Mouse (Mus musculus): ENCODE results near the gene Aqp6. TPM values are rescaled to one million over a fixed set of nuclear protein-coding genes. Genes with fewer than 3 reads are reported as not detected.

The Aqp6 gene
- total RNA-seq (2021) = not detected

DNA sequence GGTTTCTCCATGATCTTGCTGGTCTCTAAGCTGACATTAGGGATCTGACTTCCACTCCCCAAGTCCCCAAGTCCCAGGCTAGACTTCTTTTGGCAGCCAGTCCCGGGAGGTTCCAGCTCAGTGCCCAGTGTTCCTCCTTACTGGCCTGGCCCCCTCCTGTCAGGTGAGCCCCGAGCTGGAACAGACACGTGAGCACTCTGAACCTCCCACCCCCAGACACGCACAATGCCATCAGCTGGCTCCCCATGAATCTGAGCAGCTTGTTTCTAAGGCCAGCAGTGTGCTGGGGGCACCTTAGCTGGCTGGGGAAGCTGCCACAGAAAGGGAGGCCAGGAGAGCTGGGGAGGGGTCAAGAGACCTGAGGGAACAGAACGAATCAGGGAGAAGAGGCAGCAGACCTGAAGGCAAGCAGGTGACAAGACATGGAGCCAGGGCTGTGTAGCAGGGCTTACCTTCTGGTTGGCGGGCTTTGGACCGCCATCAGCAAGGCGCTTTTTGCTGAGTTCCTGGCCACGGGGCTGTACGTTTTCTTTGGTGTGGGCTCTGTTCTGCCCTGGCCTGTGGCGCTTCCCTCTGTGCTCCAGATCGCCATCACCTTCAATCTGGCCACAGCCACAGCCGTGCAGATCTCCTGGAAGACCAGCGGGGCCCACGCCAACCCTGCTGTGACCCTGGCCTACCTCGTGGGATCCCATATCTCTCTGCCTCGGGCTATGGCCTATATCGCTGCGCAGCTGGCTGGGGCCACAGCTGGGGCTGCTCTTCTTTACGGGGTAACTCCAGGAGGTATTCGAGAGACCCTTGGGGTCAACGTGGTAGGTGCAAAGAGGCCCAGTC lies at the start of gene Aqp6:
Gene Aqp6, plus strand, starts transcription at position 415 of the 837 bp plus-strand sequence.
- no peak for DNase-seq
- intact Hi-C loops (cut with DNase I) = no loop called here

DNA sequence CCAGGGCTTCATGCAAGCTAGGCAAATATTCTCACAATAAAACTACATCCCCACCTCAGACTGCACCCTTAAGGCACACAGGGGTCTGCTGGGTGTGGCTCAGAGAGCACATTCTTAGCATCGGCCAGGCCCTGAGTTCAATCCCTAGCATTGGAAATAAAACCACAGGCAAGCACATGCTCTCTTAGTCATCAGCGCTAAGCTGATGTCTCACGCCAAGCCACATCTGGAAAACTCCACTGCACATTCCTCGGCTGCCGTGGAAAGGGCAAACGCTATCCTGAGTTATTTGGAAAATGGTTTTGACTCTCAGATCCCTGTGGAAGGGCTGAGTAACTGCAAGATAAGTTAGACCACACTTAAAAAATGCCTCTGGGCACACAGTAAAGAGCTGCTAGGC lies 47.4 kb upstream of the Aqp6 start:
- DNase-seq = no peak
- intact Hi-C loops (cut with DNase I) = no loop called here

DNA sequence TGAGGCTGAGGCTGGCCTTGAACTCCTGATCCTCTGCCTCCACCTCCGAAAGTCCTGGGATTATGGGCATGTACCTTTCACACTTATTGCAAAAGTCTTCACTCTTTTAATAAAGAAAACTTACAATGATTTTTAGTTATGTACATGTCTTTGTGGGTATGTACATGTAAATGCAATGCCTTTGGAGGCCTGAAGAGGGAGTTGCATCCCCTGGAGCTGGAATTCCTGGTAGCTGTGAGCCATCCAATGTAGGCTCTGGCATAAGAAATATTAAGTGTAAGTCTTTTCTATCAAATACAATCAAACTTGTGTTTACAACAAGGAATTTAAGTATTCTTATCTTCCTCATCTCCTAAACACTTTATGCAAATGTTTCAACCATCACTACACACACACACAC lies 42.3 kb upstream of the Aqp6 start:
- DNase-seq = no peak
- intact Hi-C loops (cut with DNase I) = no loop called here

DNA sequence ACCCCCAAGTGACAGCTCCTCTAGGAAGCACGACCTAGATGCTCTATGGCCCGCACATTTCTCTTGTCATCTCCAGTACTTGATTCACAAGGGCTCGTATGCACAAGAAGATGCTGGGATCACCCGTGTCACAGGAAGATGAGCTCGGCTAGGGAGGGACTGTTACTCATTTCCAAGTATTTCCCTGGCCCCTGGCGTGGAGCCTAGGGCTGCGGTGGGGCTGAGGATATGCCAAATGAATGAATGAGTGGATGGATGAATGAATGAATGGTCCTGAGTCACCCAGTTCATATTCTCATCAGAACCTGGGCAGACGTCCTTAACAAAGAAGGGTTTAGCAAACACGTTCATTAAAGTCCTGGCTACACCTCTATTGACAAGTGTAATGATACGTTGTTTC lies 41.0 kb upstream of the Aqp6 start:
- intact Hi-C loops (cut with DNase I) = no loop called here
- DNase-seq = no peak

DNA sequence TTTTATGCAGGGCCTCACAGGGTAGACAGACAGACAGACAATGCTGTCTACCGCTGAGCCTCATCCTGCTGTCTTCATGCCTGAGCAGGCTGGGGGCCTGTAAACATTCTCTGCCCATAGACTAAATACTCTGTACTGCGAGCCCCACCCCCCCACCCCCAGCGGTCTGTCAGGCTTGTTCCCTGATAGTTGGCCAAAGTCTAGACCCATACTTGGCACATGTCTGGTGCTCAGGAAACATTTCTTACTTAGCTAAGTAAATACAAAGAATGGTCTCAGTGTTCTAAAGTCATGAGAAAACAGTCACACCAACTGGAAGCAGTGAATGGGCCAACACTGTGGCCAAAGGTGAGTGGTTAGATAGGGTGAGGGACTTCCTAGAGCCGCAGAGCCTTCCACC lies 33.8 kb upstream of the Aqp6 start:
- no peak for DNase-seq
- intact Hi-C loops (cut with DNase I) = no loop called here

DNA sequence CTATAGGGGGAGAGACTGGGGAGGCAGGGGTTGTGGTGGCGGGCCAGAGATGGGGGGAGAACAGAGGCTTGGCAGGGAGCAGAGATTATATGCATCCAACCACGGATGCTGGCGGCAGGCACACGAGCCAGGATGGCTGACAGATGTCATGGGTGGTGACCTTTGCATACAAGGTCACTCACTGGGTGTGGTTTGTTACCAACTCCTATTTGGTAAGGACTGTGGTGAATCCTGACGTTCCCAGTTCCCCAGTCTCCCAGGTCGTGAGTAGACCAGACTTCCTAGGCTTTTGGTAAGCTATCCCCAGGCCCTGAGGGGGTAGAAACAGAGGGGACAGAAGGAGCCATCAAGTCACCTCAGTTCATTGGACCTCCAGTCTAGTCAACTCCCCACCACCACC lies 32.5 kb upstream of the Aqp6 start:
- no peak for DNase-seq
- intact Hi-C loops (cut with DNase I) = no loop called here

DNA sequence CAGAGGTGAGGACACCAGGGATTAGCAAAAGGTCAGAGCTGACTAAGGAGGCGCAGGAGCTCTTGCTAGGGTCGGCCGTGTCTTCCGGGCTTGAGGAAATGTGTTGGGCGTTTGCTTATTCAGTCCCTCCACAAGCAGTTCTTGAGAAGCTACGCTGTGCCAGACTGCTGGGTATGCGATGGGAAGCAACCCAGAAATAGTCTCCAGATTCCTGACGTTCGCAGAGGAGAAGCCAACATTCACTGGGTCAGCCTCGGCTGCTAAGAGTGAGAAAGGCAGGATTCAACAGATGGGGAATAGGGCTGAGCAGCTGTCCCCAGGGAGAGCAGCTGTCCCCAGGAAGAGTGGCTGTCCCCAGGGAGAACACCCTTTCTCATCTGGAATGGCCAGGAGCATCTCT lies 32.1 kb upstream of the Aqp6 start:
- intact Hi-C loops (cut with DNase I) = no loop called here
- no peak for DNase-seq

DNA sequence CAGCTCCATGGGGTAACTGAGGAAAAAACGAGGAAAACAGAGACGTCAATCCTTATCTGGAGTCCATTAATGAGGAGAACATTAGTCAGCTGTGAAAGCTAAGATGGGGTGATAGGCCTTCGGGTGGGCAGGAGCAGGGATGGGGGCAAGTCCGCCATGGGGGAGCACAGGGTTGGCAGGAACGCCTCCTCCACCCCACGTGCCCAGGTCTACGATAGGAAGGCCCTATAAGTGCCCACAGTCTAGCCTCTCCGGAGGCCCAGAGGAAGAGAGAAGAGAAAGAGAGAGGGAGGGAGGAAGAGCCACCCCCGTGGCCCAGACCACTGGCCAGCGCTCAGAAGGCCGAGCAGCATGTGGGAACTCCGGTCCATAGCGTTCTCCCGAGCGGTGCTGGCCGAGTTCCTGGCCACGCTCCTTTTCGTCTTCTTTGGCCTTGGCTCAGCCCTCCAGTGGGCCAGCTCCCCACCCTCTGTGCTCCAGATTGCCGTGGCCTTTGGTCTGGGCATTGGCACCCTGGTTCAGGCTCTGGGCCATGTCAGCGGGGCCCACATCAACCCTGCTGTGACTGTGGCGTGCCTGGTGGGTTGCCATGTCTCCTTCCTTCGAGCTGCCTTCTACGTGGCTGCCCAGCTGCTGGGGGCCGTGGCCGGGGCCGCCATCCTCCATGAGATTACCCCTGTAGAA lies 22.3 kb upstream of the Aqp6 start, which contains the start of gene Aqp2:
Gene Aqp2, plus strand, starts transcription at position 254 of the 684 bp plus-strand sequence.
- intact Hi-C loops (cut with DNase I) = no loop called here
- peak in 1 of 2 experiments; percentile 10 for DNase-seq

DNA sequence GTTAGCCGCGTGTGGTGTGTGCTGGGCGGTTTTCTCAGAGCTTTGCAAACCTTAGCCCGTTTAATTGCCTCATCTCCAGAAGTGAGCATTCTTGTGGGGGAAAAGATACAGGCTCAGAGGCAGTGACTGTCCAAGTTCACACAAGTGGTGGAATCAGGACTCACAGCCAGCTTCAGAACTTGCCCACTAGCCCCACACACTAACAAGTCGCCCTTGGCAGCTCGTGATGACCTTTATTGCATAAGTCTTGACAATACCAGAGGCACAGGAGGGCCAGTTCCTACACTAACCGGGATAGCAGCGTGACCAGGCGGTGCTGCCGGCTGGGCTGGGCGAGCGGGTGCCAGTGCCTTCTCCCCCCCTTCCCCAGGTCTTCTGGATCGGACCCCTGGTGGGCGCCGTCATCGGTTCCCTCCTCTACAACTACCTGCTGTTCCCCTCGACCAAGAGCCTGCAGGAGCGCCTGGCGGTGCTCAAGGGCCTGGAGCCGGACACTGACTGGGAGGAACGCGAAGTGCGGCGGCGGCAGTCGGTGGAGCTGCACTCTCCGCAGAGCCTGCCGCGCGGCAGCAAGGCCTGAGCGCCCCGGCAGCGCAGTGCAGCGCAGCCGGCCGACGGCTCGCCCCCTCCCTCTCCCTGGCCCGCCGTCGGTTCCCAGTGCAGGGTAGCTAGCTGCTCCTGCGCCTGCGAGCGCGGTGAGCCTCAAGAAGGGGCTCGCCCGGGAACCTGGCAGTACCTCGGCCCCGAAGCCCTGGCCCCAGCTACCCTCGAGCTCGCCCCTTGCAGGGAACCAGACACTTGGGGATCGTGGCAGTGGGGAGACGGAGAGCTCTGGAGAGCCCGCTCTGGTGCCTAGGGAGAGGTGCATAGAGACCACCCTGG lies 17.5 kb upstream of the Aqp6 start:
- peak; percentile 35 to 38 for DNase-seq
- intact Hi-C loops (cut with DNase I) = no loop called here

DNA sequence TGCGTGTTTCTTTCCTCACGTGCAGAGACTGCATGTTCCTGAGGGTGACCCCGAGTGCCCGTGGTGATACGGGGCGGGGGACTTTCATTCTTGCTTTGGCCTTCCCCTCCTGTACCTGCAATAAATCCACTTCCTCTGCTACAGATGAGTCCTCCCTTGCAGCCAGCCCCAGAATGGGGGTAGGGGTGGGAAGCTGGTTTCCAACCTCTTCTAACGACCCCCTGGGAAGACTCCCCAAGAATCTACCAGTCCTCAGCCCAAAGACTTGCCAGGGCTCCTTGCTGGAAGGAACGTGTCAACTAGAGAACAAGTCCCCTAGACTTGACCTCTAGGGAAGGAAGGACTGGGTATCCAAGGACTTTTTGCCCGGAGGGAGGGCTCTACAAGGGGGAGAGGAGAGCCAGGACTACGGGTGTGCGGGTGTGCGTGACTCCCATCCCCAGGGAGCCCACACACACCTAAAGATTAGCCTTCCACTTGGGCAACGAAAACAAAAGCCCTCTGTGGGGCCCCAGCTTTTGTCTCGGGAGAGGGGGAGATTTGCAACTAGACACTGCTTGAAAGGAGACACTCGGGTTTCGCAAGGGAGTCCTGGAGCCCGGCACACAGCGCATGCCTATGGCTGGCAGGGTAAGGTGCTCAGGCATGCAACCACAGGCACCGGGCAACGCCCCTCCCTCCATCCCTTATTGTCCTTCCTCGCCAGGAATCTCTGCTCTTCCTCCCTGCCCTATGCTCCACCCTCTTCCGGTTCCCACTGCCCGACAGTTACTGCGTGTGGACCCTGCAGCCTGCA lies 16.6 kb upstream of the Aqp6 start:
- intact Hi-C loops (cut with DNase I) = no loop called here
- DNase-seq = no peak

DNA sequence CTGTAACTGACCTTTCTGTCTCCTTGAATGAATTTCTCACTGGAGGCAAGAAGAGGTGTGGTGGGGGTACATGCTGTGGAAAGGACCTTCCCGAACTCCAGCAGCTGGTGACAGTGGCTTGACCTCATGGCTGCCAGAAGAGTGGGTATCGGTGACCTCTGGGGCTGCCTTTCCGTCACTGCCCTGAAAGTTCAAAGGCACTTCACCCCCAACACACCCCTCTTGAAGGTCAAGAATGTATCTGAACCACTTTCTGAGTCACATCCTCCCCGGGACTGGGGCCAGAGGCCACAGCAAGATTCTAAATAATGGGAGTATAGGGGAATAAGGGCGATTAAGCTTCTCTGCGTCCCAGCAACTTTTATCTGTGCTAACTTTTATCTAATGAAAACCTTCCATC lies 15.5 kb upstream of the Aqp6 start:
- no peak for DNase-seq
- intact Hi-C loops (cut with DNase I) = no loop called here

DNA sequence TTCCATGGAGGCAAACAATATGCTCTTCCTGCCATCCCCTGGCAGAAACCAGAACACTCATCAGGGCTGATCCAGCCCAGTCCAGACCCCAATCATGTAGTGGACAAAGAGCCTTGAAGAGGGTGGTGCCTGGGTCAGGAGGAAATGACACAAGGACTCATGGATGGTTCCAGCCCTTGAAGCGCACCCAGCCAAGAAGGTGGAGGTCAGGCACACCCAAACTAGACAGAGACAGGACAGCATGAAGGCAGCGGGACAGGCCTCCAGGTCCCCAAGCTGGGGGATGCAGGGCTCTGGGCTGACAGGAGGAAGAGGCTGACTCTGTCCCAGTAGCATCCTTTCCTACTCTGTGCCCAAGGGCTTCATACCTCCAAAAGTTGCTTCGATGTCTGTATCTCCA lies 14.7 kb upstream of the Aqp6 start:
- DNase-seq = no peak
- intact Hi-C loops (cut with DNase I) = no loop called here

DNA sequence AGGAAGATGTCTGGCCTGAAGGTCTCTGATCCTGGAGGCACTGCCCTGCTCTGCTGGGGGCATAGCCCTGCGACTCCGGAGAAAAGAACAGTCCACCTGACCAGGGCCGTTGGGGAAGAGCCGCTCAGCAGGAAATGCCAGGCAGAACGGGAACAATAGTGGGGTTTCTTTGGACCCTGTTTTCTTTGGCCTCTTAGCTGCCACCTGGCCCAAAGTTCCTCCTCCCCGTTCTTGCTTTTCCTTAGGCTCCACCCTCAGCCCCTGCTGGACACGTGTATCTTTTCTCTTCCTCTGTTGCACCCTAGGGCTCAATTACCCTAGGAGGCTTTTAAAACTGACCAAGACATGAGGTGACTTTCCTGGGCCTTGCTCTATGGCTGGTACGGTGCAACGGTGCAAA lies 12.0 kb upstream of the Aqp6 start:
- no peak for DNase-seq
- intact Hi-C loops (cut with DNase I) = no loop called here

DNA sequence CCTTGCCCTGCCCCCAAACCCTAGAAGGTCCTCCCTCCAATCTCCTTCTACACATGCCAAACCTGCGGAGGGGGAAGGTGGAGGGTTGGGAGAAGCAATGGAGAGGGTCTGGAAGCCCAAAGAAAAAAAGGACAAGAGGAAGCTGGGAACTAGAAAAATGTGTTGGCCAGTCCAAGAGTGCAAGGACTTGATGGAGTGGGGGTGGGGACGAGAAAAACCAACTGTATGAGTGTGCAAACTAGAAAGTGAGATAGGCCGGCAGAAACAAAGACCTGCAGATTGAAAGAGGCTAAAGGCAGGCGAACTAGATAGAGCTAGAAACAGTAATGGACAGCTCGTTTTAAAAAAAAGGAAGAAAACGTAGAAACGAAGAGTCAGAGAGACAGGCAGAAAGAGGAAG lies 11.5 kb upstream of the Aqp6 start:
- intact Hi-C loops (cut with DNase I) = no loop called here
- DNase-seq = no peak

DNA sequence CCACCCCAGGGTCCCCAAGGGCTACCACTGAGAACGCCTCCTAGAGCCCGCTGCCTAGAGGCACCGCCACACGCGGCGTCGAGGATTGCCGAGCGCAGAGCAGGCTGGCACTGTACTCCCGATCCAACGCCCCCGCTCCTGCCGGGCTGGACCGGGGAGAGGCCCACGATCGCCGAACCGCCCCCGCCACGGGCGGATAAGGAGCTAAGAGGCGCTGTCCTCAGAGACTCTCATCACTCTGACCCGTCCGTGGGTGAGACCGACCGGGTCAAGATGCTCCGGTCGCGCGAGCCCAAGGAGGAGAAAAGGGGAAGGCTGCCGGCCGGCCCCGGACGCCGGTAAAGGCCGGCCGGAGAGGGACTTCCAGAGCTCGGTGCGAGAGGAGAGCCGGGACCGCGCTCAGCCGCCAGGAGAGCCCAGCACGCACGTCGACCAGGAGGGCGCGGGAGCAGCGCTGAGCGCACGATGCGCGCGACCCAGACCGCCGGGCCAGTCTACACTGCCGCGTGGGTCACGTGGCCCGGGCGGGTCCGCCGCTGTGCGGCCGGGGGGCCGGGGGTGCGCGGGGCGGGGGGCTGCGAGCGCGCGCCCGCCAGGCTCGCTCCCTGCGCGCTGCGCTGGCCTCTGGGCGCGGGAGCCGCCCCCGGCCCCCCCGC lies 10.6 kb upstream of the Aqp6 start, which contains the start of gene Aqp5:
Gene Aqp5, plus strand, starts transcription at position 354 of the 656 bp plus-strand sequence.
- intact Hi-C loops (cut with DNase I) = no loop called here
- DNase-seq = no peak

DNA sequence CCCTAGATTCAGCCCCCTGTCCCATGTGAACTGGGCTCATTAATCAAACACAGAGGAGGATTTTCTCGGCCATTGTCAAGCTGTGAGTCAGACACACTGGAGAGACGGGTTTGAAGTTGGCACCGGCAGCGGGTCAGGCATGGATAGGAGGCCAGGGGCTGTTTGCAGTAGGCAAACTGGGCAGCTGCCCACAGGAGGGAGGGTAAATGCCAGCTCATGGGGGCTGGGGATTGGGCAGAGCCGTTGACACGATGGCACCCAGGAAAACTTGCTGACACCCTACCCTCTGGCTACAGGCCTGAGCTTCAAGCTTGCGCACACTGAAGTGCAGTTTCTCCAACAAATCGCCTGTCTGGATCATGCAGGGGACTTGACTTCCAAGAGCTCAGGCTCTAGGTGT lies 9.0 kb upstream of the Aqp6 start:
- intact Hi-C loops (cut with DNase I) = no loop called here
- no peak for DNase-seq

DNA sequence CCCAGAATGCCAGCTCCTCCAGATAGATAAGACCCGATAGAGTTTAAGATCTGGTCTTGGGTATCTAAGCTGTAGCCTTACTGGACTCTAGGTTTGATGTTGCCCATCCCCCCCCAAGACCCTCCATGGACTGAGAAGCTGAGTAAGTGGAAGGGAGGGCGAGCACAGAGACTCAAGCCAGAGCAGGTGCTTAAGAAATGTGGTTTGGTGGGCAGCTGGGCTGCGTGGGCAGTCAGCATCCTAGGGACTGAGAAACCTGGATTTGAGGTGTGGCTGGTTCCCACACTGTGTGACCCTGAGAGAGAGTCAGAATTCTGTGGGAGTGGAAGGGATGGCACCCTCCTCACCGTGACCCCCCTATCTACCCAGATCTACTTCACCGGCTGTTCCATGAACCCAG lies 8.3 kb upstream of the Aqp6 start:
- intact Hi-C loops (cut with DNase I) = no loop called here
- DNase-seq = no peak

DNA sequence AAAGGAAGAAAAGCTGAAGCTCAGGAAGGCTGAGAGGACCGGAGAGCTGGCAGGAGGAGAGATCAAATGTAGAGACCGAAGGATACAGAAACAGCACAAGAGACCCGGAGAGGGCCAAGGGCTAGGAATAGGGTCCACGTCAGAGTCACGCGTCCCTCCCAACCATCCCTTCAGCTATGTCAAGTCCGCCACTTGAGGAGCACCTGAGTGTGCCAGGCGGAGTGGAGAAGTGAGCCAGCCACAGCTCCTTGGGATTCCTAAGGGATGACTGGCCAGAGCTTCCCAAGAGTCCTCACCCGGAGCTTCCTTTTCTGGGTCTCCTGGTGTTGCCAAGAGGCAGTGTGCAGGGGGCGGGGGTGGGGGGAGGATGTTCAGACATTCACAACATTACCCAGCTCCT lies 6.2 kb upstream of the Aqp6 start:
- no peak for DNase-seq
- intact Hi-C loops (cut with DNase I) = no loop called here

DNA sequence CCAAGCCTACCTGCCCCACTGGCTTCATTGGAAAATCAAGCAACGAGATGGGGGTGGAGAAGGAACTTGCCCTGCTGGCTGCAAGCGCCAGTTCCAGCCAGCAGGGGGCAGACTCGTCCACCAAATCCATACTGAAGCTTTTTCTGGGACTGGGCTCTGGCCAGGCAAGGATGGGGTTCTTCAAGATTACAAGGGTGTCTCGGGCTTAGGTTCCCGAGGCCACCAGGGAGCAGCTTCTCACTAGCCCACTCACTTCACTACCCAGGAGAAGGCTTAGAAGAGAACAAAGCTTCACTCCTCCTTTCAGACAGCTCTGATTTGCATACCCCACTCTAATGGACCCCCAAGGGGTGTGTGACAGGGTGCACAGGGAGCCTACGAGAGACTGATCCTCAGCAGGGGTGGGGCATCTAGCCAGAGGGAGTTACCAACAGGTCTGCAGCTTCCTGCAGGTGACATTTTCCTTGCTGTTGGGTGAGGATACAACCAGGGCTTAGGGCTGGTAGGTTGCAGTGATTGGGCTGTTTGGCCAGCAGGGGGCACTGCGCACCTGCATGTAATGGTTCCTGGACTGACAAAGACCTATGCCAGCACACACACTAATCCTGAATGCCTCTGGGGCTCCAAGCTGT lies 5.0 kb upstream of the Aqp6 start:
- DNase-seq = peak; percentile 82
- intact Hi-C loops (cut with DNase I) = loop anchor here (1.0 to 2.0 kb wide), 5 partner anchors 73 to 313 kb away; no protein-coding TSS in a partner anchor
